Mouse (Mus musculus) heart, postnatal 0 days (tissue): ENCODE measurements at regions not wholly inside any gene's neighbourhood (a gene's known extent, or its start where the extent isn't known, plus 50 kb on each side); places are given as distances from the start of the nearest gene placed in this dataset.

ENCODE experiments used
- ATAC-seq: fragments of 200-750 bp; cut with Nextera tagmentation; 2 replicates; pipeline ENCODE4 v1.8.0; 2017; ENCODE audit warnings: low read depth, moderate number of reproducible peaks, moderate library complexity; ENCODE audit not compliant: insufficient read depth
- DNase-seq: peaks from one replicate; pipeline ENCODE4 v3.0.0-alpha.2; 2016; ENCODE audit warnings: low spot score
- H3K27ac ChIP-seq: fragments of 300-500 bp; sonication (generic); 2 replicates; pipeline ENCODE4 v1.5.1; 2014; ENCODE audit warnings: low read depth, mild to moderate bottlenecking
- H3K27me3 ChIP-seq: fragments of 300-500 bp; sonication (generic); 2 replicates; pipeline ENCODE4 v1.6.1; 2014; ENCODE audit warnings: low read length, mixed read lengths; ENCODE audit not compliant: control insufficient read depth, insufficient read depth
- H3K36me3 ChIP-seq: fragments of 300-500 bp; sonication (generic); replicated peaks from 2 replicates; pipeline ENCODE4 v1.6.1; 2014; ENCODE audit warnings: low read length, mixed read lengths; ENCODE audit not compliant: control insufficient read depth, insufficient read depth
- H3K4me1 ChIP-seq: fragments of 300-500 bp; sonication (generic); 2 replicates; pipeline ENCODE4 v1.6.1; 2014; ENCODE audit warnings: antibody characterized with exemption; ENCODE audit not compliant: control insufficient read depth, insufficient read depth
- H3K4me2 ChIP-seq: fragments of 300-500 bp; sonication (generic); 2 replicates; pipeline ENCODE4 v1.6.1; 2014; ENCODE audit warnings: low read depth, mild to moderate bottlenecking, low read length, moderate library complexity
- H3K4me3 ChIP-seq: fragments of 300-500 bp; sonication (generic); 2 replicates; pipeline ENCODE4 v1.5.1; 2014; ENCODE audit warnings: low read depth, low read length
- H3K9ac ChIP-seq: fragments of 300-500 bp; sonication (generic); replicated peaks from 2 replicates; pipeline ENCODE4 v1.6.1; 2014; ENCODE audit warnings: low read depth, low read length, mixed read lengths
- H3K9me3 ChIP-seq: fragments of 300-500 bp; sonication (generic); replicated peaks from 2 replicates; pipeline ENCODE4 v1.6.1; 2016; ENCODE audit warnings: low read length; ENCODE audit not compliant: control insufficient read depth
- CTCF ChIP-seq: IDR thresholded peaks from 2 replicates; pipeline ENCODE4 v1.5.1; 2016; ENCODE audit warnings: antibody characterized with exemption, control low read depth, low read depth
- EP300 ChIP-seq: IDR thresholded peaks from 2 replicates; pipeline ENCODE4 v1.6.1; 2016; ENCODE audit warnings: antibody characterized with exemption, low read depth
- WGBS: fragments of 180-500 bp; shearing (Covaris S2); extraction: QIAGEN DNeasy Blood & Tissue Kit; methylation state at CpG from one replicate; pipeline ENCODE4 v1.1.7; 2014; 5-methylcytosine and 5-hydroxymethylcytosine counted together

- no peaks in the 10 kb centered on the region for H3K9me3 ChIP-seq
- no peak overlapping the region for H3K4me2 ChIP-seq
- no peak overlapping the region for H3K9ac ChIP-seq
- no peak for ATAC-seq
- no peaks in the 10 kb centered on the region for H3K36me3 ChIP-seq
- no peaks in the 10 kb centered on the region for H3K4me1 ChIP-seq
- 62% methylated on average over 5 of the region's 5 CpGs for WGBS
- no peak overlapping the region for H3K4me3 ChIP-seq
- H3K27ac ChIP-seq: no peak overlapping the region
- TF ChIP-seq EP300: no peak
- no peak for TF ChIP-seq CTCF
- H3K27me3 ChIP-seq: no peaks in the 10 kb centered on the region
- DNase-seq: no peak
These were observed 186.8 kb upstream of the Thbs1 start for GRCm38 (mm10) chr2:117924877-117925276.

- no peak overlapping the region for H3K9ac ChIP-seq
These were observed 186.3 kb upstream of the Thbs1 start for GRCm38 (mm10) chr2:117925412-117925811.

GRCm38 (mm10) chr2:117928062-117928461 is 183.6 kb upstream of the Thbs1 start:
- TF ChIP-seq CTCF: no peak
- no peak for TF ChIP-seq EP300
- Histone ChIP-seq H3K4me3 (no peak overlapping the region), H3K36me3 (no peaks in the 10 kb centered on the region), H3K4me2 (no peak overlapping the region), H3K27ac (no peak overlapping the region), H3K9me3 (no peaks in the 10 kb centered on the region), H3K4me1 (no peaks in the 10 kb centered on the region), H3K27me3 (no peaks in the 10 kb centered on the region), H3K9ac (no peak overlapping the region)
- no peak for DNase-seq
- 63% methylated on average over 6 of the region's 6 CpGs for whole genome bisulfite sequencing
- no peak for ATAC-seq

More at GRCm38 (mm10) chr2:117925412-117925811, 186.3 kb upstream of the Thbs1 start:
- Histone ChIP-seq H3K9me3 (no peaks in the 10 kb centered on the region), H3K4me3 (no peak overlapping the region), H3K27me3 (no peaks in the 10 kb centered on the region), H3K4me2 (no peak overlapping the region), H3K27ac (no peak overlapping the region), H3K4me1 (no peaks in the 10 kb centered on the region), H3K36me3 (no peaks in the 10 kb centered on the region)
- ATAC-seq (no peak), DNase-seq (no peak)
- WGBS: 88% methylated on average over 5 of the region's 5 CpGs
- TF ChIP-seq CTCF: no peak

- no peak for TF ChIP-seq CTCF
- no peak for TF ChIP-seq EP300
- H3K9ac ChIP-seq: no peak overlapping the region
- 75% methylated on average over 1 of the region's 1 CpGs for WGBS
These were observed 182.1 kb upstream of the Thbs1 start for GRCm38 (mm10) chr2:117929586-117929985.

GRCm38 (mm10) chr2:117930895-117931537 is 180.7 kb upstream of the Thbs1 start:
- H3K9ac ChIP-seq: no peak overlapping the region
- no peak overlapping the region for H3K27ac ChIP-seq
- no peaks in the 10 kb centered on the region for H3K4me1 ChIP-seq
- no peaks in the 10 kb centered on the region for H3K27me3 ChIP-seq
- H3K36me3 ChIP-seq: no peaks in the 10 kb centered on the region
- DNase-seq (no peak), ATAC-seq (no peak)
- TF ChIP-seq EP300 (no peak), CTCF (no peak)
- WGBS: 81% methylated on average over 3 of the region's 3 CpGs
- H3K9me3 ChIP-seq: no peaks in the 10 kb centered on the region; the same call in 1 of the 2 replicates
- no peak overlapping the region for H3K4me3 ChIP-seq
- no peak overlapping the region for H3K4me2 ChIP-seq

More at GRCm38 (mm10) chr2:117929586-117929985, 182.1 kb upstream of the Thbs1 start:
- Histone ChIP-seq H3K4me2 (no peak overlapping the region), H3K27me3 (no peaks in the 10 kb centered on the region), H3K4me1 (no peaks in the 10 kb centered on the region), H3K4me3 (no peak overlapping the region), H3K9me3 (no peaks in the 10 kb centered on the region; the same call in 1 of the 2 replicates), H3K27ac (no peak overlapping the region), H3K36me3 (no peaks in the 10 kb centered on the region)
- ATAC-seq: no peak
- DNase-seq: no peak

- no peaks in the 10 kb centered on the region for H3K4me1 ChIP-seq
- H3K27me3 ChIP-seq: no peaks in the 10 kb centered on the region
- no peak overlapping the region for H3K27ac ChIP-seq
- no peak overlapping the region for H3K9ac ChIP-seq
- no peaks in the 10 kb centered on the region for H3K36me3 ChIP-seq
- no peaks in the 10 kb centered on the region; the same call in 1 of the 2 replicates for H3K9me3 ChIP-seq
- 58% methylated on average over 6 of the region's 6 CpGs for WGBS
- ATAC-seq (no peak), DNase-seq (no peak)
- no peak overlapping the region for H3K4me3 ChIP-seq
- no peak for TF ChIP-seq CTCF
- TF ChIP-seq EP300: no peak
- no peak overlapping the region for H3K4me2 ChIP-seq
These were observed 175.1 kb upstream of the Thbs1 start for GRCm38 (mm10) chr2:117936590-117936989.
